Mouse (Mus musculus): ENCODE measurements at regions not wholly inside any gene's neighbourhood (a gene's known extent, or its start where the extent isn't known, plus 50 kb on each side); places are given as distances from the start of the nearest gene placed in this dataset.

GRCm38 (mm10) chr10:120597320-120597887, 121.1 kb upstream of the Hmga2 start:
- no peak for TF ChIP-seq CTCF (IDR thresholded peaks at IDR 0.05; ENCODE audit: extremely low read depth, insufficient read depth, low read length)
- TF ChIP-seq POLR2A (IDR thresholded peaks at IDR 0.05; ENCODE audit: extremely low read depth, insufficient read depth, low read length): no peak
- H3K4me3 ChIP-seq (ENCODE audit: insufficient read depth, low read length): no peak overlapping the region
- no peak overlapping the region for H3K27ac ChIP-seq (ENCODE audit: insufficient read depth, low read length)
- H3K4me1 ChIP-seq (ENCODE audit: control insufficient read depth, insufficient read depth, low read length): no peaks in the 10 kb centered on the region

GRCm38 (mm10) chr10:120595145-120595544, 118.9 kb upstream of the Hmga2 start:
- no peaks in the 10 kb centered on the region for H3K4me1 ChIP-seq (ENCODE audit: control insufficient read depth, insufficient read depth, low read length)
- no peak overlapping the region for H3K27ac ChIP-seq (ENCODE audit: insufficient read depth, low read length)
- no peak overlapping the region for H3K4me3 ChIP-seq (ENCODE audit: insufficient read depth, low read length)
- TF ChIP-seq POLR2A (IDR thresholded peaks at IDR 0.05; ENCODE audit: extremely low read depth, insufficient read depth, low read length) (no peak), CTCF (IDR thresholded peaks at IDR 0.05; ENCODE audit: extremely low read depth, insufficient read depth, low read length) (no peak)

GRCm38 (mm10) chr10:120593876-120594275, 117.6 kb upstream of the Hmga2 start:
- H3K27ac ChIP-seq (ENCODE audit: insufficient read depth, low read length): no peak overlapping the region
- TF ChIP-seq POLR2A (IDR thresholded peaks at IDR 0.05; ENCODE audit: extremely low read depth, insufficient read depth, low read length): no peak
- TF ChIP-seq CTCF (IDR thresholded peaks at IDR 0.05; ENCODE audit: extremely low read depth, insufficient read depth, low read length): no peak
- no peaks in the 10 kb centered on the region for H3K4me1 ChIP-seq (ENCODE audit: control insufficient read depth, insufficient read depth, low read length)
- H3K4me3 ChIP-seq (ENCODE audit: insufficient read depth, low read length): no peak overlapping the region

- no peak for TF ChIP-seq CTCF (IDR thresholded peaks at IDR 0.05; ENCODE audit: extremely low read depth, insufficient read depth, low read length)
- TF ChIP-seq POLR2A (IDR thresholded peaks at IDR 0.05; ENCODE audit: extremely low read depth, insufficient read depth, low read length): no peak
- no peak overlapping the region for H3K4me3 ChIP-seq (ENCODE audit: insufficient read depth, low read length)
- H3K27ac ChIP-seq (ENCODE audit: insufficient read depth, low read length): no peak overlapping the region
- H3K4me1 ChIP-seq (ENCODE audit: control insufficient read depth, insufficient read depth, low read length): no peaks in the 10 kb centered on the region
Observed at GRCm38 (mm10) chr10:120589659-120590058, 113.4 kb upstream of the Hmga2 start.

- TF ChIP-seq POLR2A (IDR thresholded peaks at IDR 0.05; ENCODE audit: extremely low read depth, insufficient read depth, low read length): no peak
- no peak for TF ChIP-seq CTCF (IDR thresholded peaks at IDR 0.05; ENCODE audit: extremely low read depth, insufficient read depth, low read length)
- H3K27ac ChIP-seq (ENCODE audit: insufficient read depth, low read length): no peak overlapping the region
- H3K4me3 ChIP-seq (ENCODE audit: insufficient read depth, low read length): no peak overlapping the region
- no peaks in the 10 kb centered on the region for H3K4me1 ChIP-seq (ENCODE audit: control insufficient read depth, insufficient read depth, low read length)
Observed at GRCm38 (mm10) chr10:120587854-120588633, 111.8 kb upstream of the Hmga2 start.

- TF ChIP-seq POLR2A (IDR thresholded peaks at IDR 0.05; ENCODE audit: extremely low read depth, insufficient read depth, low read length): no peak
- peak; percentile 24; the same call in 1 of the 2 replicates for TF ChIP-seq CTCF (IDR thresholded peaks at IDR 0.05; ENCODE audit: extremely low read depth, insufficient read depth, low read length)
- Histone ChIP-seq H3K27ac (ENCODE audit: insufficient read depth, low read length) (no peak overlapping the region), H3K4me1 (ENCODE audit: control insufficient read depth, insufficient read depth, low read length) (no peaks in the 10 kb centered on the region), H3K4me3 (ENCODE audit: insufficient read depth, low read length) (no peak overlapping the region)
Observed at GRCm38 (mm10) chr10:120587179-120587578, 110.9 kb upstream of the Hmga2 start.

- Histone ChIP-seq H3K27ac (ENCODE audit: insufficient read depth, low read length) (no peak overlapping the region), H3K4me3 (ENCODE audit: insufficient read depth, low read length) (no peak overlapping the region), H3K4me1 (ENCODE audit: control insufficient read depth, insufficient read depth, low read length) (no peaks in the 10 kb centered on the region)
- no peak for TF ChIP-seq POLR2A (IDR thresholded peaks at IDR 0.05; ENCODE audit: extremely low read depth, insufficient read depth, low read length)
- no peak for TF ChIP-seq CTCF (IDR thresholded peaks at IDR 0.05; ENCODE audit: extremely low read depth, insufficient read depth, low read length)
Observed at GRCm38 (mm10) chr10:120582497-120582896, 106.2 kb upstream of the Hmga2 start.

GRCm38 (mm10) chr10:120581547-120581946, 105.3 kb upstream of the Hmga2 start:
- no peak overlapping the region for H3K27ac ChIP-seq (ENCODE audit: insufficient read depth, low read length)
- TF ChIP-seq CTCF (IDR thresholded peaks at IDR 0.05; ENCODE audit: extremely low read depth, insufficient read depth, low read length): no peak
- TF ChIP-seq POLR2A (IDR thresholded peaks at IDR 0.05; ENCODE audit: extremely low read depth, insufficient read depth, low read length): no peak
- H3K4me3 ChIP-seq (ENCODE audit: insufficient read depth, low read length): no peak overlapping the region

GRCm38 (mm10) chr10:120576886-120577285, 100.6 kb upstream of the Hmga2 start:
- no peak overlapping the region for H3K27ac ChIP-seq (ENCODE audit: insufficient read depth, low read length)
- no peak for TF ChIP-seq CTCF (IDR thresholded peaks at IDR 0.05; ENCODE audit: extremely low read depth, insufficient read depth, low read length)
- no peak for TF ChIP-seq POLR2A (IDR thresholded peaks at IDR 0.05; ENCODE audit: extremely low read depth, insufficient read depth, low read length)
- H3K4me1 ChIP-seq (ENCODE audit: control insufficient read depth, insufficient read depth, low read length): no peaks in the 10 kb centered on the region
- H3K4me3 ChIP-seq (ENCODE audit: insufficient read depth, low read length): no peak overlapping the region

More at GRCm38 (mm10) chr10:120581547-120581946, 105.3 kb upstream of the Hmga2 start:
- no peaks in the 10 kb centered on the region for H3K4me1 ChIP-seq (ENCODE audit: control insufficient read depth, insufficient read depth, low read length)

GRCm38 (mm10) chr10:120576148-120576547, 99.9 kb upstream of the Hmga2 start:
- TF ChIP-seq CTCF (IDR thresholded peaks at IDR 0.05; ENCODE audit: extremely low read depth, insufficient read depth, low read length): no peak
- TF ChIP-seq POLR2A (IDR thresholded peaks at IDR 0.05; ENCODE audit: extremely low read depth, insufficient read depth, low read length): no peak
- Histone ChIP-seq H3K4me3 (ENCODE audit: insufficient read depth, low read length) (no peak overlapping the region), H3K4me1 (ENCODE audit: control insufficient read depth, insufficient read depth, low read length) (no peaks in the 10 kb centered on the region), H3K27ac (ENCODE audit: insufficient read depth, low read length) (no peak overlapping the region)
